Mouse (Mus musculus): Measurements from ENCODE around the gene Gm7247.
A peak's percentile ranks its signal among the peaks of the same experiment; 100 is the strongest.
"Not testable (repeated sequence)": the region's sequence is repeated elsewhere in the genome, so short reads cannot be mapped to it uniquely, and the experiment has no call there.

Gm7247 gene

DNA sequence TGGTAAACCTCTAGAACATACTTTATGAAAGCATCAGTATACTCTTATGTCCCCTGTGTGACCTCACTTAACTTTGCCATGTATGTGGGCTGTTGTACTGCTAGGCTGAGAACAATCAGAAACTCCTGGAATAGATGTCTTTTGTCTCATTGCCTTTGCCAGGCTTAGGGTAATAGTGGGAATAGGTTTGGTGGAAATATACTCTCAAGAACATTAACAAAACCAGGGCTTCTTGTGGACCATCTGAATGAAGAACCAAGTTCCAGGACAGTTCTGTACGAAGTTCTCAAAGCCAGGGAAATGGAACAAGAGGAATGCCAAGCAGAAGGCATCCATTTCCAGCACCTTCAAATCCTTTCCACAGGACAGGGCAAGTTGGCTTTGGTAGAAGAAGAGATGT lies at the start of gene Gm7247:
Gene Gm7247, plus strand, starts transcription at position 301 of the 400 bp plus-strand sequence.
- no peak for DNase-seq

GRCm38 (mm10) chr14:51324001-51324400 lies 37.6 kb upstream of the Gm7247 start:
- no peak for DNase-seq

- no peak for DNase-seq
Observed at GRCm38 (mm10) chr14:51346027-51346426, 15.5 kb upstream of the Gm7247 start.

DNA sequence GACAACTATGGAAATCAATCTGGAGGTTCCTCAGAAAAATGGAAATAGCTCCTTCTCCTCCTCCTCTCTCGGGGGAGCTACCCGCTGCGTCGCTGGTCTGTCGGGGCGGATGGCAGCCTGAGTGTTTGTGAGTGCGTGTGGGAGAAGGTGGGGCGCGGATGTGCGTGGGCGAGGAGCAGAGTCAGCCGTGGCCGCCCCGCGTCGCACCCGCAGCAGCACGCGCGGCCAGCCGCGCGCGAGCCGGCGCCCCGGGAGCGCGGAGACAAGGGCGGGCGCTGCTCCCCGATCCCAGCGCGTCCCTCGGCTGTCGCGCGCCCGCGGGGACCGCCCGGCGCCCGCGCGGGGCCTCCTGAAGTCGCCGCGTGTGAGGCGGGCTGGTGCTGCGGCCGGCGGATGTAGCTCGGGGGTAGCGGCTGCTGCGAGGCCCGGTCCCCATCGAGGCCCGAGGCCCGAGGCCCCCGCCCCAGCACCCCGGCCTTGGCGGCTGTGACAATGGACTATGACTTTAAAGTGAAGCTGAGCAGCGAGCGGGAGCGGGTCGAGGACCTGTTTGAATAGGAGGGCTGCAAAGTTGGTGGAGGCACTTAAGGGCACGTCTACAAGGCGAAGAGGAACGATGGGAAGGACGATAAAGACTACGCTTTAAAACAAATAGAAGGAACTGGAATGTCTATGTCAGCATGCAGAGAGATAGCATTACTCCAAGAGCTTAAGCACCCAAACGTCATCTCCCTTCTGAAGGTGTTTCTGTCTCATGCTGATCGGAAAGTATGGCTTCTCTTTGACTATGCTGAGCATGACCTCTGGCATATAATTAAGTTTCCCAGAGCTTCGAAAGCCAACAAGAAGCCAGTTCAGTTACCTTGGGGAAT lies 3.2 kb upstream of the Gm7247 start:
- DNase-seq: no peak

DNA sequence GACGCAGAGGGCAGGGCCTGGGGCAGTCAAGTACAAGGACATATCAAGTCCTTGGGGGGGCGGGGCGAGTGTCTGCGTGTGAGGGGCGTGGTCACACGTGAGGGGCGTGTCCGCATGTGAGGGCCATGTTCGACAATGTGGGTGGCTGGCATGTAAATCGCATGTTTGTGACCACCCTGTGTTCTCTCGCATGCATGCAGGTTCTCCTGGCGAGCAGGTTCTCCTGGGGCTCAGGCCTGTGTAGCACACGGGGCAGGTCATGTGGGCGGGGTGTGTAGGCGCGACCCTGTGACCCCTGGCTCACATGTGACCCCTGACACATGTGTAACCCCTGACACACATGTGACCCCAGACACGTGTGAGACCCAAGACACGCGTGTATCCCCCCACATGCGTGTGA lies 21.2 kb downstream of the Gm7247 start:
- DNase-seq: no peak

DNA sequence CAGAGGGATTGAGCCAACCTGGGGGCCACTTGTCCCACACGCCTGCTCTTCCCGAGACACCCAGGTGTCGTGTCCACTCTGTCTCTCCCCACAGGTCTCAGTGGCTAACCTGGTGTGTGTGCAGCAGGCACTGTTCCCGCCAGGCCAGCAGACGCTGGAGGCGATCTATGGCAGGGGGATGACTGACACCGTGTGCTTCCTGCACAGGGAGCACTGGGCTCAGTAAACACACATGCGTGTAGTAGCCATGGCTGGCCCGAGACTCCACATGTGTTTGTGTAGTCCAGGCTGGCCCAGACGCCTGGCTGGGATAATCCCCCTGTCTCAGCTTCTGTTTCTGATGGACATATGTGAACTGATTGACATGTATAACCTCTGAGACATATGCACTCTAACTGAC lies 22.8 kb downstream of the Gm7247 start:
- DNase-seq: no peak

GRCm38 (mm10) chr14:51385741-51386140 lies 24.2 kb downstream of the Gm7247 start:
- no peak for DNase-seq

GRCm38 (mm10) chr14:51387768-51388167 lies 26.2 kb downstream of the Gm7247 start:
- DNase-seq: no peak

- no peak for DNase-seq
Observed at GRCm38 (mm10) chr14:51388222-51388621, 26.7 kb downstream of the Gm7247 start.

- DNase-seq: no peak
Observed at GRCm38 (mm10) chr14:51410520-51410919, 49.0 kb downstream of the Gm7247 start, which contains the start of gene Vmn2r88. TSS of gene Vmn2r88 (plus strand) at chr14:51410820.

- DNase-seq: no peak
Observed at GRCm38 (mm10) chr14:51423885-51424284, 62.3 kb downstream of the Gm7247 start.

DNA sequence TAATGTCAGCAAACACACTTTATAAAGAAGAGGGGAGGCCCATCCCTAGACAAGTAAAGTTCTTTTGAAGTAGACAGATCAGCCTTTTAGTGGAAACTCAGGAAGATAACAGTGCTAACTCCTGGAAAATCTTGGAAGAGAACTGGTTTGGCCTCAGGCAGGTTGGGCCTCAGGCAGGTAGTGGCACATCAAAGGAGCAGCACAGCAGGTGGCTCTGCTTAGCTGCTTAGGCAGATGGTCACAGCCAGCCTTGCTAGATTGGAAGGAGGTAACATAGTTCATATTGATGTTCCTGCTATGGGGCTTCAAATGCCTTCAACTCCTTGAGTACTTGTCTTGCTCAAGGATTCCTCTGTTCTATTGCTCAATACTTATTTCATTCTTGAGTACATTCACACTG lies 68.6 kb downstream of the Gm7247 start:
- DNase-seq: not testable (repeated sequence)

DNA sequence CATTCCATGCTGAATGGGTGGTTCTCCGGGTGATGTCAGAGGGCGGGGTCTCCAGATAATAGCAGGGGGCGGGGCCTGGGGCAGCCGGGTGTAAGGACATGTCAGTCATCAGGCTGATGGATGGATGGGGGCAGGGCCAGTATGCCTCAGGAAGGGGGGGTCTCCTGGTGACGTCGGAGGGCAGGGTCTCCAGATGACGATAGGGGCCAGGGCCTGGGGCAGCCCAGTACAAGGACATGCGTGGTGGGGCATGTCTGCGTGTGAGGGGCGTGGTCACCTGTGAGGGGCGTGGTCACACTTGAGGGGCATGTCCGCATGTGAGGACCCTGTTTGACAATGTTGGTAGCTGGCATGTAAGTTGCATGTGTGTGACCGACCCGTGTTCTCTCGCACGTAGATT lies 73.0 kb downstream of the Gm7247 start:
- DNase-seq: no peak

DNA sequence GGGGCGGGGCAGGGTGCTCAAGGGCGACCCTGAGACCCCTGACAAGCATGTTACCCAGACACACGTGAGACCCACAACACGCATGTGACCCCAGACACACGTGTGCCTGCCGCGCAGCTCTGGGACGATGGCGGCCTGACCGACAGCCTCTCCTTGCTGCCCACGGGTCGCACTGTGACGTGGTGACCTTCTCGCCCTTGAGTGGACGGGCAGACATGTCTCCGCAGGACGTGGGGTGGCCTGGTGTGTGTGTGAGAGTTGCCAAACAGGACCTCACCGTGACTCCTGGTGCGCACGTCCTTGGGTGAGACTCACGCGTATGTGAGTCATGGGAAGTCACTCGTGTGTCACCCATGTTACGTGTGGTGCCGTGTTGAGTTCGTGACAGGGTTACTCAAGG lies 73.5 kb downstream of the Gm7247 start:
- no peak for DNase-seq

DNA sequence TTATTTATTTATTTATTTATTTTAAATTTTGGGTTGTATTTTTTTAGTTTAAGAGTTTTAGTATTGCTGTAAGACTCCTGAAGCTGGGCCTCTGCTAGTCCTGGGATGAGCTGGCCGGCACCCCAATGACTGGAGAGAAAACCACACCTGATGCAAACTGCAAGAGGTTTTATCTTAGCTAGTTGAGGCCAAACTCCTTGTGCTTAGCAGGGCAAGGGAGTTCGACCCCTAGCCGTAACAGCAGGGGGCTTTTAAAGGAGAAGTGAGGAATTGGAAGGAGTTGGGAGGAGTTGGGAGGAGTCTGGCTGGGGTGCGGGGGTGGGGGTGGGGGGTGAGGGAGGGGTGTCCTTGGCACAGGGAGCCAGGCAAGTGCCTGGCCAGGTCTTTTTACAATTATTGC lies 77.4 kb downstream of the Gm7247 start:
- no peak for DNase-seq

DNA sequence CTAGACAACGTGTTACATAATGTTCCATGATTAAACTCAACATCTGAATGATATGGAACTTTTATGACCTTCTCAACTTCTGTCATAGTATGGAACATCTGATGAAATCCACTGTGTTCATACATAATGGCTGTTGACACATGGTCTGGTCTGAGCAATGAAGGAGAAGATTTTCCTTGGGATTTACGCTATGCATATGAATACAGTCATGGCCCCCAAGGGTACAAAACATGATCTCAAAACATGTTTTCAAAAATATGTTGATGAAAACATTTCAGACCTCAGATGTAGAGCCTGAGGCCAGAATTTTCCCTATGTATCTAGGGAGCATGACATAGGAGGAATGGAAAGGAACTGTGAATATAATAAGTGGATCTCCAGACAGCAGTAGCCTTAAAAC lies 90.0 kb downstream of the Gm7247 start, which contains the start of gene Vmn2r89:
Gene Vmn2r89, plus strand, starts transcription at position 301 of the 400 bp plus-strand sequence.
- not testable (repeated sequence) for DNase-seq

DNA sequence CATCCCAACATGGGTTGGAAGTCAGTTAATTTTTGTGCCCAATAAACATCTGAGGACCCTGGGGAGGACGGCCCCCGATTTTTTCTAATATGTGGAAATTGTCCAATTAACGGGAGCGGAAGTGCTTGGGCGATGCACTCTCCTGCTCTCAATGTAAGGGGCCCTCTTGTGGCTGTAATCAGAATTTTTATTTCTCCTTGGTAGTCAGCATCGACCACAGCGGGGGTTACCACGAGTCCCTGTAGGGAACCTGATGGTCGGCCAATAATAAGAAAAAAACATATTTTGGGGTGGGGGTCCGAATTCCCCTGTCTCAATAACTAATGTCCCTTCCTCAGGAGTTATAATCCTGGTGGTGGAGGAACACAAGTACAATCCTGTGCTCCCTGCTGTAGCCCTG lies 118.7 kb downstream of the Gm7247 start:
- peak; percentile 31 for DNase-seq

GRCm38 (mm10) chr14:51481332-51482015 lies 119.9 kb downstream of the Gm7247 start:
- peak; percentile 38 for DNase-seq

GRCm38 (mm10) chr14:51482051-51482715 lies 120.6 kb downstream of the Gm7247 start:
- DNase-seq: no peak

DNA sequence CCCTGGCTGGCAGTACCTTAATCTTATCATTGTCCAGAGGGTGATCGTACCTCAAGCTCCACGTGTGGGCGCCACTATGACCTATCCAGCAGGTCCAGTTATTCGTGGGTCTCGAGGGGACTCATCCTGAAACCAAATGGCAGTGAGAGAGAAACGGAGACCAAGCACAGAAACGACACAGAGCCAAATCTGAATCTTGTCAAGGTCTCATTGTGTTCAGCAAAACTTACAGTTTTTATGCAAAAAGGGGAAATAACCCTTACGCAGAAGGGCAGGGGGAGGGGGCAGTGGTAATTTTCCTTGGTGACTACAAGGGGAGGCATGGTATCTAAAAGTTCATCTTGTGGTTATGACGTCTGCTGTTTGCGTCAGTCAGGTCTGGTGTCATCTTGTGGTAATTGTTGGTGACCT lies 121.4 kb downstream of the Gm7247 start:
- not testable (repeated sequence) for DNase-seq

- no peak for DNase-seq
Observed at GRCm38 (mm10) chr14:51483671-51484070, 122.1 kb downstream of the Gm7247 start.

GRCm38 (mm10) chr14:51486111-51486510 lies 124.6 kb downstream of the Gm7247 start:
- no peak for DNase-seq

DNA sequence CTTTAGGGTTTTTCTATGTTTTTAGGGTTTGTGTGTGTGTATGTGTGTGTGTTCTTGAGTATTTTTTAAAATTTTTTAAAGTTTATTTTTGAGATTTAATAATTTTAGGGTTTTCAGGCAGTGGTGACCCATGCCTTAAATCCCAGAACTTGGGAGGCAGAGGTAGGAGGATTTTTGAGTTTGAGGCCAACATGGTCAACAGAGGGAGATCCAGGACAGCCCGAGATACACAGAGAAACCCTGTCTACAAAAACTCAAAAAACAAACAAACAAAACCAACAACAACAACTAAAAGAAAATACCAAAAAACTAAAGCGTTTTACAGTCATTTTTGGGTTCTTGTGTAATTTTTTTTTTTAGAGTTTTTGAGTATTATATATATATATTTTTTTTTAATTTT lies 134.2 kb downstream of the Gm7247 start:
- DNase-seq: no peak

All from kidney, adult 9 months (tissue).